Mouse (Mus musculus): ENCODE results near the gene Msh4. TPM values are rescaled to one million over a fixed set of nuclear protein-coding genes. Genes with fewer than 3 reads are reported as not detected.

Gene Msh4
- polyA plus RNA-seq, 1 experiment from 2014 or later, result 0.06 TPM

GRCm38 (mm10) chr3:153913510-153914243 lies 7.7 kb upstream of the Msh4 start:
- H3K36me3 ChIP-seq (ENCODE audit: control insufficient read depth, insufficient read depth, low read length), result peaks cover 30% of the 10 kb centered on the region
- H3K4me2 ChIP-seq (ENCODE audit: low read depth, low read length), result peak overlapping the region; percentile 76
- H3K4me1 ChIP-seq (ENCODE audit: control insufficient read depth, insufficient read depth, low read length), result peaks cover 23% of the 10 kb centered on the region
- H3K4me3 ChIP-seq (ENCODE audit: low read depth, low read length), result peak overlapping the region; percentile 96
- DNase-seq (ENCODE audit: low spot score), result no peak
- H3K27me3 ChIP-seq (replicated peaks; ENCODE audit: control insufficient read depth, insufficient read depth, low read length), result no peaks in the 10 kb centered on the region
- no peak for ATAC-seq (ENCODE audit: low read depth)
- peak overlapping the region; percentile 89 for H3K27ac ChIP-seq (replicated peaks; ENCODE audit: low read depth, low read length)
- peak overlapping the region; percentile 97 for H3K9ac ChIP-seq (ENCODE audit: low read depth, low read length)
- 51% methylated on average over 6 of the region's 6 CpGs for WGBS
- no peaks in the 10 kb centered on the region for H3K9me3 ChIP-seq (ENCODE audit: control insufficient read depth, low read length)

- H3K36me3 ChIP-seq (ENCODE audit: control insufficient read depth, insufficient read depth, low read length), result peaks cover 39% of the 10 kb centered on the region
- H3K27ac ChIP-seq (replicated peaks; ENCODE audit: low read depth, low read length), result peak within 1 kb of the TSS; percentile 89
- WGBS, result under 1% methylated on average over 36 of the region's 65 CpGs
- peak within 1 kb of the TSS; percentile 76 for H3K4me2 ChIP-seq (ENCODE audit: low read depth, low read length)
- ATAC-seq (ENCODE audit: low read depth) (peak; percentile 97), DNase-seq (ENCODE audit: low spot score) (peak; percentile 95)
- no peaks in the 10 kb centered on the region for H3K9me3 ChIP-seq (ENCODE audit: control insufficient read depth, low read length)
- no peaks in the 10 kb centered on the region for H3K27me3 ChIP-seq (replicated peaks; ENCODE audit: control insufficient read depth, insufficient read depth, low read length)
- peak within 1 kb of the TSS; percentile 96 for H3K4me3 ChIP-seq (ENCODE audit: low read depth, low read length)
- peak within 1 kb of the TSS; percentile 97 for H3K9ac ChIP-seq (ENCODE audit: low read depth, low read length)
- H3K4me1 ChIP-seq (ENCODE audit: control insufficient read depth, insufficient read depth, low read length), result peaks cover 23% of the 10 kb centered on the region
These were observed 6.9 kb upstream of the Msh4 start, which contains the start of gene Rabggtb for GRCm38 (mm10) chr3:153912546-153913509. Rabggtb (minus strand) TSS chr3:153913009.

- Histone ChIP-seq H3K4me2 (ENCODE audit: low read depth, low read length) (peak overlapping the region; percentile 76), H3K4me1 (ENCODE audit: control insufficient read depth, insufficient read depth, low read length) (peaks cover 23% of the 10 kb centered on the region), H3K4me3 (ENCODE audit: low read depth, low read length) (peak overlapping the region; percentile 96), H3K9ac (ENCODE audit: low read depth, low read length) (peak overlapping the region; percentile 97), H3K27me3 (replicated peaks; ENCODE audit: control insufficient read depth, insufficient read depth, low read length) (no peaks in the 10 kb centered on the region), H3K36me3 (ENCODE audit: control insufficient read depth, insufficient read depth, low read length) (peaks cover 47% of the 10 kb centered on the region), H3K27ac (replicated peaks; ENCODE audit: low read depth, low read length) (peak overlapping the region; percentile 89), H3K9me3 (ENCODE audit: control insufficient read depth, low read length) (no peaks in the 10 kb centered on the region)
- no peak for ATAC-seq (ENCODE audit: low read depth)
- no peak for DNase-seq (ENCODE audit: low spot score)
- 2% methylated on average over 12 of the region's 12 CpGs for whole genome bisulfite sequencing
These were observed 6.0 kb upstream of the Msh4 start for GRCm38 (mm10) chr3:153911882-153912440.

GRCm38 (mm10) chr3:153911197-153911881 lies 5.4 kb upstream of the Msh4 start:
- Histone ChIP-seq H3K36me3 (ENCODE audit: control insufficient read depth, insufficient read depth, low read length) (peaks cover 54% of the 10 kb centered on the region), H3K4me2 (ENCODE audit: low read depth, low read length) (peak overlapping the region; percentile 76), H3K4me3 (ENCODE audit: low read depth, low read length) (peak overlapping the region; percentile 96), H3K9me3 (ENCODE audit: control insufficient read depth, low read length) (no peaks in the 10 kb centered on the region), H3K27me3 (replicated peaks; ENCODE audit: control insufficient read depth, insufficient read depth, low read length) (no peaks in the 10 kb centered on the region), H3K9ac (ENCODE audit: low read depth, low read length) (peak overlapping the region; percentile 97), H3K4me1 (ENCODE audit: control insufficient read depth, insufficient read depth, low read length) (peaks cover 23% of the 10 kb centered on the region), H3K27ac (replicated peaks; ENCODE audit: low read depth, low read length) (no peak overlapping the region)
- WGBS, result 46% methylated on average over 8 of the region's 8 CpGs
- DNase-seq (ENCODE audit: low spot score) (no peak), ATAC-seq (ENCODE audit: low read depth) (no peak)

- peak overlapping the region; percentile 97 for H3K9ac ChIP-seq (ENCODE audit: low read depth, low read length)
- H3K4me3 ChIP-seq (ENCODE audit: low read depth, low read length), result peak overlapping the region; percentile 96
- no peak for ATAC-seq (ENCODE audit: low read depth)
- peaks cover 62% of the 10 kb centered on the region for H3K36me3 ChIP-seq (ENCODE audit: control insufficient read depth, insufficient read depth, low read length)
- no peak for DNase-seq (ENCODE audit: low spot score)
- peaks cover 23% of the 10 kb centered on the region for H3K4me1 ChIP-seq (ENCODE audit: control insufficient read depth, insufficient read depth, low read length)
- peak overlapping the region; percentile 76 for H3K4me2 ChIP-seq (ENCODE audit: low read depth, low read length)
- WGBS, result 75% methylated on average over 7 of the region's 7 CpGs
- H3K27me3 ChIP-seq (replicated peaks; ENCODE audit: control insufficient read depth, insufficient read depth, low read length), result no peaks in the 10 kb centered on the region
- H3K27ac ChIP-seq (replicated peaks; ENCODE audit: low read depth, low read length), result no peak overlapping the region
- H3K9me3 ChIP-seq (ENCODE audit: control insufficient read depth, low read length), result no peaks in the 10 kb centered on the region
These were observed 4.6 kb upstream of the Msh4 start for GRCm38 (mm10) chr3:153910489-153910888.

GRCm38 (mm10) chr3:153908919-153909318 lies 3.0 kb upstream of the Msh4 start:
- Histone ChIP-seq H3K9me3 (ENCODE audit: control insufficient read depth, low read length) (no peaks in the 10 kb centered on the region), H3K27ac (replicated peaks; ENCODE audit: low read depth, low read length) (no peak overlapping the region), H3K36me3 (ENCODE audit: control insufficient read depth, insufficient read depth, low read length) (peaks cover 77% of the 10 kb centered on the region), H3K4me3 (ENCODE audit: low read depth, low read length) (no peak overlapping the region), H3K4me2 (ENCODE audit: low read depth, low read length) (no peak overlapping the region), H3K9ac (ENCODE audit: low read depth, low read length) (no peak overlapping the region), H3K4me1 (ENCODE audit: control insufficient read depth, insufficient read depth, low read length) (peaks cover 23% of the 10 kb centered on the region), H3K27me3 (replicated peaks; ENCODE audit: control insufficient read depth, insufficient read depth, low read length) (no peaks in the 10 kb centered on the region)
- DNase-seq (ENCODE audit: low spot score) (no peak), ATAC-seq (ENCODE audit: low read depth) (no peak)
- 78% methylated on average over 5 of the region's 5 CpGs for WGBS

GRCm38 (mm10) chr3:153905251-153906135 lies 445 bp downstream of the Msh4 start:
- H3K27ac ChIP-seq (replicated peaks; ENCODE audit: low read depth, low read length), result no peak overlapping the region
- 86% methylated on average over 49 of the region's 49 CpGs for WGBS
- peaks cover 5% of the 10 kb centered on the region for H3K4me1 ChIP-seq (ENCODE audit: control insufficient read depth, insufficient read depth, low read length)
- no peak overlapping the region for H3K4me2 ChIP-seq (ENCODE audit: low read depth, low read length)
- no peaks in the 10 kb centered on the region for H3K9me3 ChIP-seq (ENCODE audit: control insufficient read depth, low read length)
- 0 out of 2 replicates have a peak, but pooled peaks have one; percentile 15 for ATAC-seq (ENCODE audit: low read depth)
- peaks cover 71% of the 10 kb centered on the region for H3K36me3 ChIP-seq (ENCODE audit: control insufficient read depth, insufficient read depth, low read length)
- no peak overlapping the region for H3K4me3 ChIP-seq (ENCODE audit: low read depth, low read length)
- H3K9ac ChIP-seq (ENCODE audit: low read depth, low read length), result no peak overlapping the region
- no peaks in the 10 kb centered on the region for H3K27me3 ChIP-seq (replicated peaks; ENCODE audit: control insufficient read depth, insufficient read depth, low read length)
- no peak for DNase-seq (ENCODE audit: low spot score)
